Mouse (Mus musculus): ENCODE measurements around the gene Sfmbt2.

DNA sequence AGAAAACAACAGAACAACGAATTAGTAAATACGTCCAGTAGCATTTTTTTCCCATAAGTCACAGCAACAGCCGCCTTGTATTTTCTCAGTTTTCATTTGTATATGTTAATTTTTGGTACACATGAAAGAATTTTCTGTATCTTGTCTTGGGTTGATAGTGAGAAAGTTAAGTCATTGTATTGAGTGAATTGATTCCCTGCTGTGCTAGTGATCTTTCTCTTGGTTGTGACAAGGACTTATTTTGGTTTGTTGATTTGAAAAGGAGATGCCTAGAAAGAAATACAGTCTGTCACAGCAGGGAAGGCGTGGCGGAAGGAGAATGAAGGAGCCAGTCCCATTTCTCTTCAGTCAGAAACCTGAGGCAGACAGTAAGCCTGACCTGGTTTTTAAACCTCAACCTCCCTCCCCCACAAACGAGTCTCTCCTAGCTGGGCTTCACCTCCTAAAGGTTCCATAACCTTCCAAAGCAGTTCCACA lies 50.7 kb downstream of the Sfmbt2 start:
- TF ChIP-seq POLR2A (IDR thresholded peaks at IDR 0.05; ENCODE audit: extremely low read depth, insufficient read depth, low read length) (no peak), CTCF (IDR thresholded peaks at IDR 0.05; ENCODE audit: extremely low read depth, insufficient read depth, low read length) (no peak)

Data from cortical plate, adult 2 months (tissue).